Mouse (Mus musculus): Measurements from ENCODE around the gene Rnf126. TPM values are rescaled to one million over a fixed set of nuclear protein-coding genes. Genes with fewer than 3 reads are reported as not detected.

Rnf126 gene
- polyA plus RNA-seq, 1 experiment from 2014 or later: 87.8 TPM

- no peak overlapping the region for H3K4me3 ChIP-seq (replicated peaks)
- no peaks in the 10 kb centered on the region for H3K36me3 ChIP-seq
- H3K27me3 ChIP-seq (replicated peaks): no peaks in the 10 kb centered on the region
- H3K9ac ChIP-seq: no peak overlapping the region
- no peak for ATAC-seq (ENCODE audit: insufficient read depth, low FRiP score, low read depth)
- no peak overlapping the region for H3K4me2 ChIP-seq
- peaks cover 30% of the 10 kb centered on the region for H3K4me1 ChIP-seq
- no peaks in the 10 kb centered on the region for H3K9me3 ChIP-seq
- WGBS: 57% methylated on average over 5 of the region's 5 CpGs
- no peak overlapping the region for H3K27ac ChIP-seq
These were observed 7.9 kb upstream of the Rnf126 start for GRCm38 (mm10) chr10:79774486-79775279.

GRCm38 (mm10) chr10:79773208-79773607 is 6.5 kb upstream of the Rnf126 start:
- Histone ChIP-seq H3K27me3 (replicated peaks) (no peaks in the 10 kb centered on the region), H3K4me3 (replicated peaks) (no peak overlapping the region), H3K9me3 (no peaks in the 10 kb centered on the region), H3K4me2 (no peak overlapping the region), H3K36me3 (no peaks in the 10 kb centered on the region), H3K27ac (no peak overlapping the region), H3K4me1 (peaks cover 21% of the 10 kb centered on the region), H3K9ac (no peak overlapping the region)
- ATAC-seq (ENCODE audit: insufficient read depth, low FRiP score, low read depth): no peak
- 84% methylated on average over 2 of the region's 2 CpGs for WGBS

DNA sequence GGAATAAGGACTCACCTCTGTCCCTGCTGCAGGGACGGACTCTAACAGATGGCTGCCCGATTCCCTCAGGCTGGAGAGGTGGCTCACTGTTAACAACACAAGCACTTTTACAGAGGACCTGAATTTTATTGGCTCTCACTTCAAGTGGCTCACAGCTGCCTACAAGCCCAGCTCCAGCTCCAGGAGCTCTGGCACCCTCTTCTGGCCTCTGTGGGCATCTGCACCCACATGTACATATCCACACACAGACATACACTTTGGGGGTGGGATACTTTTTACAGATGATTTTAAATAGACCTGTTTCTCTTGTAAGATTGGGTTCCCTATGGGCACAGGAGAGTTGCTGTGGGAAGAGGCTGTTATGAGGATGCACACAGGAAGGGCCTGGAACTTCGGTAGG is 5.6 kb upstream of the Rnf126 start:
- no peak overlapping the region for H3K27ac ChIP-seq
- no peak overlapping the region for H3K9ac ChIP-seq
- no peaks in the 10 kb centered on the region for H3K36me3 ChIP-seq
- H3K4me3 ChIP-seq (replicated peaks): no peak overlapping the region
- no peaks in the 10 kb centered on the region for H3K27me3 ChIP-seq (replicated peaks)
- ATAC-seq (ENCODE audit: insufficient read depth, low FRiP score, low read depth): no peak
- H3K4me2 ChIP-seq: no peak overlapping the region
- H3K9me3 ChIP-seq: no peaks in the 10 kb centered on the region
- WGBS: 92% methylated on average over 3 of the region's 3 CpGs
- H3K4me1 ChIP-seq: peaks cover 18% of the 10 kb centered on the region

GRCm38 (mm10) chr10:79769329-79769728 is 2.6 kb upstream of the Rnf126 start:
- Histone ChIP-seq H3K4me1 (peaks cover 25% of the 10 kb centered on the region), H3K36me3 (no peaks in the 10 kb centered on the region), H3K27me3 (replicated peaks) (no peaks in the 10 kb centered on the region), H3K27ac (no peak overlapping the region), H3K9ac (no peak overlapping the region), H3K9me3 (no peaks in the 10 kb centered on the region), H3K4me3 (replicated peaks) (no peak overlapping the region), H3K4me2 (no peak overlapping the region)
- ATAC-seq (ENCODE audit: insufficient read depth, low FRiP score, low read depth): no peak
- WGBS: 28% methylated on average over 4 of the region's 4 CpGs

GRCm38 (mm10) chr10:79768400-79768799 is 1.6 kb upstream of the Rnf126 start:
- ATAC-seq (ENCODE audit: insufficient read depth, low FRiP score, low read depth): no peak
- H3K36me3 ChIP-seq: no peaks in the 10 kb centered on the region
- peaks cover 34% of the 10 kb centered on the region for H3K4me1 ChIP-seq
- H3K4me3 ChIP-seq (replicated peaks): no peak overlapping the region
- H3K4me2 ChIP-seq: peak overlapping the region; percentile 25; the same call in 1 of the 2 replicates
- no peaks in the 10 kb centered on the region for H3K9me3 ChIP-seq
- H3K27me3 ChIP-seq (replicated peaks): no peaks in the 10 kb centered on the region
- no peak overlapping the region; the same call in 1 of the 2 replicates for H3K27ac ChIP-seq
- no peak overlapping the region for H3K9ac ChIP-seq
- 2% methylated on average over 5 of the region's 5 CpGs for WGBS

DNA sequence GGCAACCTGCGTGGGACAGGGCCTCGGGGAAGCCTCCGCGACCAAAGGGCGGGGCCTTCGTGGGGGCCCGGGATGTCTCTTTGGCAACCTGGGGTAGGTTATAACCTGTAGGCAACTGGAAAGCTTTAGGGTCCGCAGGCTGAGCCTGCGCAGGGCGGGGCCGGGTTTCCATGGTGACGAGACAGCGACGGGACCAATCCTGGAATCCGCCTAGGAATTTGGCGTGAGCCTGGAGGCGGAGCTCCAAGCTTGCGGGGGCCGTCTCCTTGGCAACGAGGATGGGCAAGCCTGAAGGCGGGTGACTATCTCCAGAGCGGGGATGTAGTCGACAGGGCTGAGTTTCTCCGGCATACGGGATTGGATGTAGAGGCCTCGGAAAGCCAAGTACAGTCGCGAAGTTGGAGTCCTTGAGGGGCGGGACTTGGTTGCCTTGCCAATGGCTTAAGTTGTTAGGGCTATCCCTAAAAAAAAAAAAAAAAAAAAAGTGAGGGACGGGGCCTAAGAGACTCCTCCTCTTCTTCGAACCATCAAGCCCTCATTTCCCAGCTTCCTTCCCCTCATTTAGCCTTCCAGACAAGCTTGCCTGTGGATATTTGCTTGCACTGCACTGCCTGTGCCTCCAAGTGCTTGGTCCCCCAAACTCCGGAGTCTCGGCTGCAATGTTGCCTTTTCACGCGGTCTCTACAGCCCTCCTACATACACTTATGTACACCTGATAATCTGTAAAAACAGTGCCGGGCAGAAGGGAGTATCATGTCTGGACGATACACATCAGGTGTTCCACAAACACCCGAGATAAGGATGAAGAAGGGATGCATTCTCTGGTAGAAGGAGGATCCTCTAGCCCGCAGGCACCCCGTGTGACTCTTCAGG is 856 bp upstream of the Rnf126 start:
- peak overlapping the region; percentile 91 for H3K4me3 ChIP-seq (replicated peaks)
- H3K27ac ChIP-seq: peak overlapping the region; percentile 95
- WGBS: 9% methylated on average over 40 of the region's 40 CpGs
- no peaks in the 10 kb centered on the region for H3K27me3 ChIP-seq (replicated peaks)
- peak; percentile 77 for ATAC-seq (ENCODE audit: insufficient read depth, low FRiP score, low read depth)
- H3K4me2 ChIP-seq: peak overlapping the region; percentile 80
- no peaks in the 10 kb centered on the region for H3K9me3 ChIP-seq
- peak overlapping the region; percentile 33; the same call in 1 of the 2 replicates for H3K9ac ChIP-seq
- no peaks in the 10 kb centered on the region for H3K36me3 ChIP-seq
- peaks cover 35% of the 10 kb centered on the region for H3K4me1 ChIP-seq

- Histone ChIP-seq H3K9me3 (no peaks in the 10 kb centered on the region), H3K4me2 (peak overlapping the region; percentile 80), H3K4me3 (replicated peaks) (peak overlapping the region; percentile 91), H3K27ac (peak overlapping the region; percentile 95), H3K27me3 (replicated peaks) (no peaks in the 10 kb centered on the region), H3K4me1 (peaks cover 35% of the 10 kb centered on the region), H3K9ac (peak overlapping the region; percentile 94), H3K36me3 (peaks cover 11% of the 10 kb centered on the region)
- WGBS: 8% methylated on average over 16 of the region's 16 CpGs
- ATAC-seq (ENCODE audit: insufficient read depth, low FRiP score, low read depth): no peak
These were observed 698 bp downstream of the Rnf126 start for GRCm38 (mm10) chr10:79766001-79766507.

DNA sequence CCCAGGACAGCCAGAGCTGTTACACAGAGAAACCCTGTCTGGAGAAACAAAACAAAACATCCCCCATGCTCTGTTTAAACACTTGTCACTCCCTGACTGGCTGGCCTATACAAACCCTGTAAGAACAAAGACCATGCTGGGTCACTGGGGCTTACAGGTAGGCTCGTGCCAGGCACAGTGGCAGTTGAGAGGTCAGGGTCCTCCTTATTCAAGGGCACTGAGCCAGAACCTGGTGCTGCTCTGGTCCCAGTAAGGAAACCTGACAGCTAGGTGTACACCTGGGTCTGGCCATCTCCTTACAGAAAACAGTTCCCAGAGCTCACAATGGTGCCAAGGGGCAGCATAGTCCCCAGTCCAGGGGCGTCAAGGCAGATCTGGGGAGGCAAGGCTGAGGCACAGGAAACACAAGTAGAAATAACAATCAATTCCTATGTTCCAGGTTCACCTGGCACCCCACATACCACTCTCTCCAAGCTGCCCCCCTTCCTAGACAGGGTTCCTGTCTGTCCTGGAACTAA is 1.5 kb downstream of the Rnf126 start:
- 65% methylated on average over 2 of the region's 2 CpGs for WGBS
- Histone ChIP-seq H3K4me3 (replicated peaks) (peak overlapping the region; percentile 91), H3K9ac (peak overlapping the region; percentile 30; the same call in 1 of the 2 replicates), H3K4me1 (peaks cover 35% of the 10 kb centered on the region), H3K36me3 (peaks cover 17% of the 10 kb centered on the region), H3K4me2 (peak overlapping the region; percentile 80), H3K9me3 (no peaks in the 10 kb centered on the region), H3K27me3 (replicated peaks) (no peaks in the 10 kb centered on the region), H3K27ac (no peak overlapping the region)
- no peak for ATAC-seq (ENCODE audit: insufficient read depth, low FRiP score, low read depth)

DNA sequence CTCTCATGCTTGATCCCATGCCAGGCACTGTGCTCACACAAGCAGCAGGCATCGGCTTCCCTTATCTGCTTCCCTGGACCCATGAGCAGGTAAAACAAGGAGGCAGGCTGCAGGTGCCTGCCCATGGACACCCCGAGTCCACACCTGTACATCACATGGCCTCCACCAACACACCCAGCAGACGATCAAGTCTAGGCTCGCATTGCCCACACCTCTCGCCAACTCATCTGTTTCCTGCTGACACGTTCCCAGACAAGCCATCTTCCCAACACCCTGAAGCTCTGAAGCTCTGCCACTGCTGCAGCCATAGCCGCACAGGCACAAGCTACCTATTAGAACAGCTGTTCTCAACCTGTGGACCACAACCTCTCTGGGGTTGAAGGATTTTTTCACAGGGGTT is 2.5 kb downstream of the Rnf126 start:
- Histone ChIP-seq H3K36me3 (peaks cover 19% of the 10 kb centered on the region), H3K4me1 (peaks cover 35% of the 10 kb centered on the region), H3K9me3 (no peaks in the 10 kb centered on the region), H3K27ac (no peak overlapping the region), H3K27me3 (replicated peaks) (no peaks in the 10 kb centered on the region), H3K4me2 (no peak overlapping the region), H3K4me3 (replicated peaks) (no peak overlapping the region), H3K9ac (no peak overlapping the region)
- ATAC-seq (ENCODE audit: insufficient read depth, low FRiP score, low read depth): no peak
- WGBS: 70% methylated on average over 7 of the region's 7 CpGs

DNA sequence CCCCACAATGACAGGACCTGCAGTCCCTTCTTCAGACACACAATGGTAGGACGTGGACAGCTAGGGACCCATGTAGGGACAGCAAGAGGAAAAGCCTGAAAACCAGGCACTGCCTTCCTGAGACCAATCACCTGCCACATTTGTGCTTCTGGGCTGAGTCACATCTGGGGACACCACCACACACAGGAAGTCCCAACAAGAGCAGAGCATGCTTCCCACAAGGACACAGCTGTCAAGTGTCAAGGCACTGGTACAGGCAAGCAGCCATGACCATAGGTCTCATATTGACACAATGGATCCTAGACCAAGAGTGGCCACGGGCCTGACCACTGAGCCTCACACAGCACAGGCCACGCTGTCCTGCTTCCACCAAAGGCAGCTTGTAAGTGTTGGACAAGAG is 3.9 kb downstream of the Rnf126 start:
- Histone ChIP-seq H3K4me3 (replicated peaks) (no peak overlapping the region), H3K4me2 (no peak overlapping the region), H3K9me3 (no peaks in the 10 kb centered on the region), H3K4me1 (peaks cover 27% of the 10 kb centered on the region), H3K36me3 (peaks cover 31% of the 10 kb centered on the region), H3K9ac (no peak overlapping the region), H3K27ac (no peak overlapping the region), H3K27me3 (replicated peaks) (no peaks in the 10 kb centered on the region)
- 82% methylated on average over 3 of the region's 3 CpGs for WGBS
- no peak for ATAC-seq (ENCODE audit: insufficient read depth, low FRiP score, low read depth)

GRCm38 (mm10) chr10:79760603-79761143 is 6.1 kb downstream of the Rnf126 start:
- H3K9ac ChIP-seq: no peak overlapping the region
- 88% methylated on average over 11 of the region's 11 CpGs for WGBS
- H3K4me3 ChIP-seq (replicated peaks): no peak overlapping the region
- no peaks in the 10 kb centered on the region for H3K9me3 ChIP-seq
- no peaks in the 10 kb centered on the region for H3K27me3 ChIP-seq (replicated peaks)
- H3K36me3 ChIP-seq: peaks cover 45% of the 10 kb centered on the region
- H3K4me2 ChIP-seq: no peak overlapping the region
- H3K27ac ChIP-seq: no peak overlapping the region
- no peak for ATAC-seq (ENCODE audit: insufficient read depth, low FRiP score, low read depth)
- H3K4me1 ChIP-seq: peaks cover 22% of the 10 kb centered on the region

All from stomach, embryonic 15.5 days (tissue).